Mouse (Mus musculus) retina, postnatal 1 day (tissue): ENCODE data around the gene Igfbp2.

ENCODE experiments used
- DNase-seq: peaks from one replicate; pipeline ENCODE4 v3.0.0-alpha.2; 2012

Gene Igfbp2

DNA sequence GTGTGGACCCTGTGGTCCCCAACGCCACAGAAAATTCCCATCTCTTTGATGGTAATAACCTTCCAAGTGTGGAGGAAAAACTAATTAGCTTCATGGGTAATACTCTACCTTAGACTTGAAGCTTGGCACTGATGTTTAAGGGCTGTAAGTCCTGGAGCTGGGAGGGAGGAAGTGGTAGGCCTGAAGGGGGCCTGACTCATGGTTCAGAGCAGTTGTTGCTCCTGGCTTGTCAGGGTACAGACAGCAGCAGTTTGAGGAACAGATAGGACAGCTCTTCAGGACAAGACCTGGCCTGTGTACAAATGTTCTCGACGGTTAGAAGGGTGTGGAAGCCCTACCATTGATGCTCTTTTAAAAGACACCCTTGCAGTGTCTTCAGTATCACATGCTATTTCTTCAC lies 8.7 kb upstream of the Igfbp2 start:
- DNase-seq, result no peak

DNA sequence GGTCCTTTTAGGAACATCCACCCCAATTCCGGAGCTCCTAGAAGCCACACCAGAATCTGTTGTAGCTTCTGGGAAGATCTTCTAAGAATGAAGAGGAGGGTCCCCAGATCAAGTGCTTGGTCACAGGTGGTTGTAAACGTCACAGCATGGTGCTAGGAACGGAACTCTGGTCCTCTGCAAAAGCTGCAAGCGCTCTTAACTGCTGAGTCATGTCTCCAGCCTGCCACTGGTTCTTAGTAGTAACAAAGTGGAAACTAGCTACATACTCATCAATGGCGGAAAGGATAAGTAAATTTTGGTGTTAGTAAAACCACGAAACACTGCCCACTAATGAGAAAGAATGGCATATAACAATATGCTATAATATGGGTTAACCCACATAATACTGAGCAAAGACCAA lies 4.3 kb upstream of the Igfbp2 start:
- DNase-seq, result no peak

DNA sequence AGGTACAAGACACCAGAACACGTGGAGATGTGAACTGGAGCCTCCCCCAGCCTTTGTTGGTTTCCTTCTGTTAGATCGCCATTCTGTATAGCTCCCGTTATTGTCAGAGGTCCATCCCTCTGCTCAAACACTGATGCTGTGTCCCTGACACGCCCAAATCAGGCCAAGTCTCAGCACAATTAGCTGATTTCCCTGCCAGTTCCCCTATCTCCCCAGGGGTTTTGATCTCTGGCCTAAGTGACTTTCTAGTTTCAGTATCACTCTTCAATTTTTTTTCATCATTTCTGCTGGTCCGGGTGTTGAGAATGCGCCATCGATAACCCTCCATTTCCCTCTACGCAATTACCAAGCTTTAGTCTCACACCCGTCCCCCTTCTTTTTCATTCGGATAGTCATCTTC lies 1.4 kb upstream of the Igfbp2 start:
- DNase-seq, result no peak

DNA sequence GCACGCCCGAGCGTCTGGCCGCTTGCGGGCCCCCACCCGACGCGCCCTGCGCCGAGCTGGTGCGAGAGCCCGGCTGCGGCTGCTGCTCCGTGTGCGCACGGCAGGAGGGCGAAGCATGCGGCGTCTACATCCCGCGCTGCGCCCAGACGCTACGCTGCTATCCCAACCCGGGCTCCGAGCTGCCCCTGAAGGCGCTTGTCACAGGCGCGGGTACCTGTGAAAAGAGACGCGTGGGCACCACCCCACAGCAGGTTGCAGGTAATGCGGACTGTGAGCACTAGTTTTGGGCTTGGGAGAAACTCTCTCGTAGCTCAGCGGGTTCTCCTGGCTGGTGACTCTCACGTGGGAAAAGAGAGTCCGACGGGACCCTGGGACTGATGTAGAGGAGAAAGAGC lies 401 bp downstream of the Igfbp2 start:
- DNase-seq, result no peak

DNA sequence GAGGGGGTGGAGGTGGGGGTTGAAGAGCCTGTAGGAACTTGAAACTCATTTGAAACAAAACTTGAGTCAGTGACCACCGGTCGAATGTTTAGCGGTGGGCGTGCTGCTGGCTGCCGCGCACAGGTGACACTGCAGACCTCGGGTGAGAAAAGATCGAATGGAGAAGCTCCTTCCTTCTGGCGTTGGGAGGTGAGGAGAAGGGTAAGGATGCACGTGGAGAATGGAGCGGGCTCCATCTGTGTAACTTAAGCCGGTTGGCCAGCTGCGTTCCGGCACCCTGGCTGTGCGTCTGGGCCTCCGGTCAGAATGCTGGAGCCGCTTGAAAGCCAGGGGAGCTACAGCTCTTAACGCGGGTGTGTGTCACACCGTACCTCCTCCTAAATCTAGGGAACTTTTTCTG lies 983 bp downstream of the Igfbp2 start:
- peak; percentile 52 for DNase-seq

DNA sequence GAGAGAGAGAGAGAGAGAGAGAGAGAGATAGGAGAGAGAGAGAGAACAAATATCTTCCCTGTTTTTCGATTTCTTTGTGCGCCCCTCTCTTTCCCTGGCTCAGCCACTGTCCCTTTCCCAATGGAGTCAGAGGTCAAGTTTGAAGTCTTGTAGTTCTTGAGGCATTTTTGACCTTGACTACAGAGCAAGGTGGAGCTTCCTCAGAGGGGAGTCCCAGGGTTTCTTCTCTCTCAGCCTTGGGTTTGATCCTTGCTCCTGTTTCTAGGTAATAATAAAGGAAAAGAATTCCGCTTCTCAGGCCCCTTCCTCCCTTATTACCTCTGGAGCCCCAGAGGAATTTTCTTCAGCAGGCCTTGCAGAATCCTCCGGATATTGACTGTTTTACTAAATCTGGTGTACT lies 1.6 kb downstream of the Igfbp2 start:
- DNase-seq, result no peak

DNA sequence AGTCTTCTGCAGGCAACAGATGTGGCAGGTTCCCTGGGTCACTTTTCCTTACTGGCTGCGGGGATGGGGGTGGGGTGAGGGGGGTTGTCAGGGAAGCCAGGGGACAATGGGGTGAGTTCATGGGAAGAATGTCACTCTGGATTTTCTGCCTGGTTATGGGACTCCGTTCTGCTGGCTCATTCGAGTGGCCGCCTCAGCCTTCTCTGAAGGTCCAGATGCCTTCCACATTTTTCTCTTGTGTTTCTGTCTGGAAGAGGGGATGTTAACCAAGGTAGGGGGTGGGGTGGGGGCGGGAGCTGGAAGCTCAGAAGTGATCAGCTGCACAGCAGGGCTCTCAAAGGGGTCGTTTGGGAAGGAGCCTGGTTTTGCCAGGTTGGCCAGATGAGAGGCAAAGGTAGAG lies 2.1 kb downstream of the Igfbp2 start:
- peak; percentile 52 for DNase-seq

DNA sequence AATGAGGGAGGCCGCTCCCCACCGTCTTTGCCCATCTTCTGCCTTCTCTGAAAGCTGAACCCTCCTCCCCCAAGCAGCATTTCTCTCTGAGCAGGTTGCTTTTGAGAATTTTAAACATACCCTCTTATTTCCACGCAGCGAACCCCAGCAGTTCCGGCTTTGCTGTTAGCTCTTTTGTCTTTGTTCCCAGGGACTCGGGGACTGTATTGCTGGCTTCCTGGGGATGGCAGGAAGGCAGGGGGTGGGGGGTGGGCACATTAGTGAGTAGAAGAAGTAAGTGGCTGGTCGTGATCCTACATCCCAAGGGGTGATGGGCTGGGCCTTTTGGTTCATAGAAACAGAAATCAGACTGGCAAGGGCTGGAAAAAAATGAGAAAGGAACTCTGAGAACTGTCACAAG lies 2.6 kb downstream of the Igfbp2 start:
- DNase-seq, result no peak

DNA sequence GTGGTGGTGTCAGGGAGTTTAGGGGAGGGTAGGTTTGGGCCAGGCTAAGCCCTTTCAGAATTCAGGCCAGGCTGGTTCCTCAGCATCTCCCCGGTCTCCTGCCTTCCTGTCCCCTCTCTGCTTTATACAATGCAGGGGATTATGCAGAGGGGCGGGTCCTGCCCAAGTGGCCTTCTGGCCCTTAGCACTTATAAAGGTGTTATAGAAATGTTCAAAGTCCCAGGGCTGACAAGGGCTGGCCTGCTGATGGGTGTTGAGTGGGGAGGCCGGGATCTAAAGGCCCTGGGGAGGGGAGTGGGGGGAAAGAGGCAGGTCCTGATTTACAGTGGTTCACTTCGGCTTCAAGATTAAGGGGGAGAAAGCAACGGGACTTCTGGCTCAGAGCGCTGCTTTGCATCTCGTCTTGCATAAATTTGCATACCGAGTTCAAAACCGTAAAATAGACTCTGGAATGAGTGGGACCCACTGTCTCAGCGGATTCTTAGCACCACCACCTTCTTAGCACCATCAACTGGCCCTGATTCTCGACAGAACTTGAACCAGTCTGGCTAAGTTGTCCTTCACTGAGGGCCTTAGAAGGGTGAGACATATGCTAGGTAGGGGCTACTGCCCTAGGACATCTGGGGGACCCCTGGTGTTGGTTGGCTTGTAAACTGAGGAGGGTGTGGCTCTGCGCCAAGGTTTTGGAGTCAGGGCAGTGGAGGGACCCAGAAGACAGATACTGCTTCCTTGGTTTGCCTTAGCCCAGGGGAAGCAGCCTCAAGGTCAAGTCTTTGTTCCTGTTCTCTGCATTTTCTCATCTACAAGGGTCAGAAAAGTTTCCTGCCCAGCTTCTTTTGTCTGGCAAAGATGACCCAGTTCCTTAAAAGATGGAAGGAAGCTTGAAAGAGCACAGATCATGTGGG lies 3.4 kb downstream of the Igfbp2 start:
- DNase-seq, result no peak

DNA sequence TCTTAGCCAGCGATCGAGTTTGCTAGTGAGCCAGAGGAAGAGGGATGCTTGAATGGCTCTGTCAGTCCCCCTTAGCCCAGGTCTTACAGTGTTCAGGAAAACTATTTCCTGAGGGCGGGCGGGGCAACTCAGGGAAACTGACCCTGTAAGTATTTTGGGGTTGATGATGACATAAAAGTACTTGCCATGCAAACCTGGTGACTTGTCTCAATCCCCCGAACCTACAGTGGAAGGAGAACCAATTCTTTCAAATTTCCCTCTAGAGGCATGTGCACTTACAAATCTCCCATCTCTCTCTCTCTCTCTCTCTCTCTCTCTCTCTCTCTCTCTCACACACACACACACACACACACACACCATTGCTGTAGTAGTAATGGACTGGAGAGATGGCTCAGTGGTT lies 4.5 kb downstream of the Igfbp2 start:
- no peak for DNase-seq

DNA sequence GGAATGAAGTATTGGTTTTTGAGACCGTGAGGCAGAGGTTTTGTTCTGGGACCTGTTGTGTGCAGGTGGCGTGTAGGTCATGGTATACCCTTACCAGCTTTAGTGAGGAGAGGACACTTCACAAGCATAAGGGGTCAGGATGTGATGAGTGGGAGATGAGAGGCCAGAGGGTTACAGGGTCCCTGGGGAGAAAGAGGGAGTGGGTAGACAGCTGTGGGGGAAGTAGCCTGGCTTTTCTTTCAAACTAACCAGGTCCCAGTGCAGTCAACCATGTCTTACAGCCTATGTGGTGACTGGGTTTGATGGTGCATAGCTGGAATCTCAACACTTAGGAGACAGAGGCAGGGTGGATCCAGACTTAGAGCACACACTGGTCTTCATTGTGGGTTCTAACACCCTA lies 6.2 kb downstream of the Igfbp2 start:
- DNase-seq, result no peak

DNA sequence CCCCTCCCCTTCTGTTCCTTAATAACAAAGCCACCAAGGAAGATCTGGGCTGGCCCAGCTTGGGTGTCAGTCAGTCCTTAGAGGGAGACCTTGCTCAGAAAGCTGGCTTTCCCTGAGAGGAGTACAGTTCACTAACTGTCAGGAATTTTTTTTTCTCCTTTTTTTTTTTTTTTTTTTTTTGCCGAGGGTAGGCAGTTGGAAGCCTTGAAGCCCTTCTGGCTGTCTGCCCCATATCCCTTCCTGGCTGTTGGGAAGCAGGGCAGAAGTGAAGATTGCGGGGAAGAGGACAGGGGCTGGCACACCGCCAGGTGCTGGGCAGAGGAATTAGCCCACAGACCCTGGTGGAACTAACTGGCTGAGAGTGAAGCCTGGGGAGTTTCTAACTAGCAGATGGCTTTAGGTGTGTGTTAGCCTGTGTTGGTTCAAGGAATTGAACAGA lies 8.4 kb downstream of the Igfbp2 start:
- peak; percentile 70 for DNase-seq

DNA sequence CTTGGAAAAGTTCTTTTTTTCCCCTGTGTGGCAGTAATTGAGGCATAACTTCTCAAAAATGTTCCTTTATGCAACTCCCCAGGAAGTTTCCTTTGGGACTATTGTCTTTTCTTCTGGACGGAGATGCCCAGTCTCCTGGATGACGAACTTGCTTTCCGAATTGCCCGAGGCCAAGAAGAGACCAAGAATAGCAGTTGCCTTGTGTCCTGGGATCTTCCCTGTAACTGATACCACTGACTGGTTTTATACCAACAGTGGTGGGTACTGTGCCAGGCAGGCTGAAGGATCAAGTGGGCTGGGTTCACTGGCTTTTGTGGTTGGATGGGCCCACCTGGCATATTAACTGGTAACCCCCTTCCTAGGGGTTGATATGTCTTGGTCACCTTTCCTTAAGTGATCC lies 9.3 kb downstream of the Igfbp2 start:
- DNase-seq, result no peak

DNA sequence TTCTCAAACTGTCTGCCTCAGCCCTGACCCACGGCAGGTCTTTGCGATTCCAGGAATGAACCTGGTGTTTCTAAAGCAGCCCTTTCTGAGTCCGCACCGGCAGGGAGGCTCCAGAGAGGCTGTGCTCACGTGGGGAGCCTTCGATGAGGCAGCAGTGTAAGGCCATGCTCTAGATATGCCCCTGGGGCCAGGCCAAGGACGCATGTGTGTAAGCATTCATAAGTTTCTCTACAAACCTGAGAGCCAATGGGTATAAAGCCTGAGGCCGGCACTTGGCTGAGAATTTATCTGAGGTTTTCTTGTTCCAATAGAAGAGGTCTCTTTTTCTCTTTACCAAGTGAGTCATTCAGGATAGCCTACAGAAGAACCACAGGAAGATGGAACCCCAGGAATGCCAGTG lies 15.1 kb downstream of the Igfbp2 start:
- DNase-seq, result no peak

DNA sequence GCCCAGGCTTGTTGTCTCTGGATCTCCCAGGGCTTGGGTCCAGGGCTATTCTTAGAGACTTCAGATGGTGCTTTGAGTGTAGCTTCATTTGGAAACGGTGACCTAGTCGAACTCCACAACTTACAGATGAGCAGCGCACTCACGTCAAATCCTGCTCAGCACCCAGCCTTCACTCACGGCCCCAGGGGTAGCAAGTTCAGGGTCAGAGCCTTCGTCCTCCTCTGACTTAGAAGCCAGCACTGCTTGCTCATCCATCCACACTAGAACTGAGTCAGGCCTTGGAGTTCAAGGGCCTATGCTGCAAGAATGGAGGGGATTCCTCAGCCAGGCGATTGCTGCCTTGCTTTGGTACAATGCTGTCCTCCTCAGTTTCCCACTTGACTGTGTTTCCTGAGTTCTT lies 15.5 kb downstream of the Igfbp2 start:
- no peak for DNase-seq

DNA sequence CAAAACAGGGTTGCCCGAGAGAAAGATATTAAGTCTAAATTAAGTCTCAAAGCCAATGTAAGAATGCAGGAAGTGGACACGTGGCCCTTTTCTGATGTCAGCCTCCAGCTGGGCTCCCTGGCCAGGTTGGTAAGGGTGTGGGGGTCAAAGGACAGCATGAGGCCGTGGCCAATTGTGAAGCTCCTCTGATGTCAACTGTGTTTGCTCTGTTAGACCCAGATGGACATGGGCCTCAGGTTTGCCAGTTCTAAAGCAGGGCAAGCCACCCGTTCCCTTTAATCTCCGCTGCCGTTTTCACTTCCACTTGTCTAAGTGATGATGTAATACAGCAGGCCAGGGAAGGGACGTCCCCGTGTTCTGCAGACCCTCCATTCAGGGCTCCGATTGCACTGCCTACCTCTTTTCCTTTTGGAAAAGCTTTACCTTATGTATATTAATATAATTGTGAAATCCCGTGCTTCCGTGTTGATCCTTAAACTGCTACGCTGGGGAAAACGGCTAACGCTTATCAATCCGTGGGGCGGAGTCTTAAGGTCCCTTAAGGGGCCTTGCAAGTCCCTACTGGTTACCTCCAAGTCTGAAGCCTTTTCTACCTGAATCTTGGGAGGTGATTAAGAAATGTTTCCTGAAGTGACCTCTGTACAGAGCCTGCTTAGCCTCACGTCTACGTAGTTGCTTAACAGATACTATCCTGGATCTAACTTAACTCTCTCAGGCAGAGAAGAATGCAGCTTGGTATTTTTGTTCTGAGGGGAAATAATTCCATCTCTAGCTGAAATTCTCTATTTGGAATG lies 18.6 kb downstream of the Igfbp2 start:
- DNase-seq, result no peak

DNA sequence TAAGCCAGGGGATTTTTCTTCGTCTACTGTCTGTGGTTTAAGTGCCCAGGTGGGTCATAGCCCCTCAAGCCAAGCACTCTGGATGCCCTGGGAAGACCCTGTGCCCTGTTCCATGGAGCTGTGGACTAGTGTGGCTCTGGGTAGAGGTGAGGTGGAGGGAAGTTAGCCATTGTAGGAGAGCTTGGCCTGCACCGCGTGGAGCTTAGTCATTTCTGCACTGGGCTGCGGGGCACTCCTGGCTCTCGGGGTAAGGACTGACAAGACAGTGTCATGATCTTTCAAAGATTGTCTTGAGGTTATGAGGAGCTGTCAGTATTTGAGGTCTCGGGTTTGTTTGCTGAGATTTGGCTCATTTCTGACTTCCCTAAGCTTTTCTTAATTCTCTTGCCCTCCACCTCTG lies 20.4 kb downstream of the Igfbp2 start:
- no peak for DNase-seq

DNA sequence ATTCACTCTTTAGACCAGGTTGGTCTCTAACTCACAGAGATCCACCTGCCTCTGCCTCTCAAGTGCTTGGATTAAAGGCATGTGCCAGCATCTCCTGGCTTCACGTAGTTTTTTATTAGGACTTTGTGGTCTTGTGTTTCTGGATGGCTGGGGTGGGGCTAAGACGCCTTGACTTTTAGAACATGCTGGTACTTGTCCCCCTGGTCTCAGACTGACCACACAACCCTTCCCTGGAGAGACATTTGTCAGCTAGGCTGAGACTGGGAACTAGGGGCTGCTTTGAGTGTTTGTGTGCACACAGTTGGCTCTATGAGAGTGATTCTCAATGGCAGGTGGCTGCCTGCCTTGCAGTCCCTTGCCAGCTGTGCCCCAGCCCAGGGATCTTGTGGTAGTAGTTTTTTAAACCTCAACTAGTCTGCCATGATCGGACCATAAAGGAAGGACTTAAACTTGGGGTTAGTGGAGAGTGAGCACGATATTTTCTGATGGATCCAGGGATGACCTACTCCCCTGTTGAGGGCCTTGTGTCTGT lies 23.6 kb downstream of the Igfbp2 start:
- DNase-seq, result no peak

DNA sequence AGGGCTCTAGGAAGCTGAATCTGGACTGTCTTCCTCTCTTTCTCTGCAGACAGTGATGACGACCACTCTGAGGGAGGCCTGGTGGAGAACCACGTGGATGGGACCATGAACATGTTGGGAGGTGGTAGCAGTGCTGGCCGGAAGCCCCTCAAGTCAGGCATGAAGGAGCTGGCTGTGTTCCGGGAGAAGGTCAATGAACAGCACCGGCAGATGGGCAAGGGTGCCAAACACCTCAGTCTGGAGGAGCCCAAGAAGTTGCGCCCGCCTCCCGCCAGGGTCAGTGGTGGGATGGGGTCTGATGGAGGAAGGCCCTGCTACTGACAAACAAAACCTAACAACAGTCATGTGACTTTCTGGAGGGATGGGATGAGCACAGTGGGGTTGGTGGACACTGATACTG lies 24.7 kb downstream of the Igfbp2 start:
- DNase-seq, result no peak

DNA sequence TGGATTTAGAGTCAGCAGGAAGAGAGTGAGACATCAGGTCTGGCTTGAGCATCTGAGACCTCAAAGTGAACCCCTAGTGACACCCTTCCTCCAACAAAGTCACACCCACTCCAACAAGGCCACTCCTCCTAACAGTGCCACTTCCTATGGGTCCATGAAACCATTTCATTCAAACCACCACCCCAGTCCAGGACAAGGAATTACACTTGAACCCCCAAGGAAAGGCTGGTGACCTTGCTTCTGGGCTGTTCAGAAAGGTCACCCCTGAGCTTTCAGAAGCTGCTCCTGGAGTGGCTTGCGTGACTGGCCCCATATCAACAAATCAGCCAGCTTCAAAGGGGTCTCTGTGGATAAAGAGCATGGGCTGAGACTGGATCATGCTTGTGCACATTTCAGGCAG lies 29.5 kb downstream of the Igfbp2 start:
- no peak for DNase-seq

DNA sequence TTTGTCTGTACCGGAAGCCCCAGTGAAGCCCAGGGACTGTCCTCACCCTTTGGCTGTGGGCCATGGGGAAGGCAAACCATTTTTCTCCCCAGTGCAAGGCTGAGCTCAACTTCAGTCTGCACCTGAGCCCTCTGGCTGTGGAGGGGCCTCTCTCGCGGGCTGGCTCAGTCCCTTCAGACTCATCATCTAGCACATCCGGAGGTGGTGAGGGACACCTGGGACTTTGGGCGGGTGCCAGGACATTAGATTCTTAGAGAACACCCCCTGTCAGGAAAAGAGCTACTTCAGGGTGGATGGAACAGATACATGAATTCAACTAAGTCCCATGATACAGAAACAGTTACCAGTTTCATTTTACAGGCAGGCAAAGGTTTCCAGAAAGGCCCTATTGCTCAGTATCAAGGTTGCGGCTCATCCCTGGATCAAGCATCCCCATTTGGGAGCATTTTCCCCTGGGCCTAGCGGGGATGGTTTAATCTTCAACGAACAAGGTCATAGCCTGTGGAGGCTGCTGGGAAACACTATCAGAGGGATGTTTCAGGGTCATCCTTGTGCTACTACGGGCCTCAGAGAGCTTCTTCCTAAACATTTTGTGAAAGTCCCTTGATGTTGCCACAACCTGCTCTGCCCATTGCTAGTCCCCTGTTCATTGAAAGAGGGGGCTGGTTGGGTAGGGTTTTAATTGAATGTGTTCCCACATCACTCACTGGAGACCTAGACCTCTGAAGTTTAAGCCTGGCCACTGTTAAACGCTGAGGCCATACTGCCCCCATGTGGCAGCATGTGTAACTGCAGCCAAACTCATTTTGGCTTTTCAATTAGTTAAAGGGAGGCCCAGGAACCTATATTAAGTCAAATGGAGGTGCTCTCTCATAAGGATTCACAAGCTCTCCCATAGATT lies 30.3 kb downstream of the Igfbp2 start:
- peak; percentile 78 for DNase-seq

DNA sequence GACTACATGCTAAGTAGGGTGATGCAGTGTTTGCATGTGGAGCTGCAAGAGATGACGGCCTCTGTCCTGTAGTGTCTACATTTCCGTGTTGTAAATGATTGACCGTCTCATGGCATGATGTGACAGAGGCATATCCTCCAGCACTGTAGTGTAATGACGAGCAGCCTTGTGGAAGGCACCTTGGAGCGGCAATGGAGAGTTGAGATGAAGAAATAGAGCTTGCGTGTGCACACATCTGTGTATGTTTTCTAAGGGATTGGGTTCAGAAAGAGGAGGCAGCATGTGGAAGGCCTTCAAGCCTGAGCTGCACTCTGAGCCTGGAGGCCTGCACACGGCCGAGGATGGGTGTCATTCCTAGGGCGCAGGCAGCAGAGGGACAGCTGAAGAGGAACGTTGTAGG lies 31.4 kb downstream of the Igfbp2 start:
- DNase-seq, result no peak
